Mouse (Mus musculus) embryonic fibroblast, embryonic 13.5 days (primary cell): ENCODE measurements around the gene Zfp426.

Experiments used
- CTCF ChIP-seq: IDR thresholded peaks from 2 replicates; pipeline ENCODE4 v1.5.1; 2011; ENCODE audit warnings: mild to moderate bottlenecking, control low read depth, low read length, moderate library complexity, borderline replicate concordance; ENCODE audit not compliant: insufficient read depth
- POLR2A ChIP-seq: IDR thresholded peaks from 2 replicates; pipeline ENCODE4 v1.6.1; 2011; ENCODE audit warnings: low read depth, mild to moderate bottlenecking, control low read depth, low read length, moderate library complexity

GRCm38 (mm10) chr9:20489536-20489935, 3.0 kb downstream of the Zfp426 start:
- TF ChIP-seq POLR2A (no peak), CTCF (no peak)
